Mouse (Mus musculus): ENCODE measurements around the gene Gpr153. TPM values are rescaled to one million over a fixed set of nuclear protein-coding genes. Genes with fewer than 3 reads are reported as not detected.
A peak's percentile ranks its signal among the peaks of the same experiment; 100 is the strongest.

Gpr153 gene
- total RNA-seq, 1 experiment from 2014 or later, result 3.6 TPM

GRCm38 (mm10) chr4:152315498-152316213 lies 41.6 kb downstream of the Gpr153 start:
- DNase-seq, result no peak

GRCm38 (mm10) chr4:152317631-152318033 lies 43.6 kb downstream of the Gpr153 start:
- no peak for DNase-seq

GRCm38 (mm10) chr4:152318517-152319234 lies 44.6 kb downstream of the Gpr153 start, which contains the start of gene Rnf207:
TSS of gene Rnf207 (minus strand) at chr4:152318993.
- DNase-seq, result peak; percentile 70

GRCm38 (mm10) chr4:152321464-152321863 lies 47.4 kb downstream of the Gpr153 start:
- no peak for DNase-seq

GRCm38 (mm10) chr4:152324641-152325562 lies 50.9 kb downstream of the Gpr153 start:
- no peak for DNase-seq

GRCm38 (mm10) chr4:152325574-152326411 lies 51.8 kb downstream of the Gpr153 start, which contains the start of gene Rpl22:
TSS of gene Rpl22 (plus strand) at chr4:152325742.
- peak; percentile 88 for DNase-seq

GRCm38 (mm10) chr4:152326543-152326942 lies 52.5 kb downstream of the Gpr153 start:
- DNase-seq, result no peak

GRCm38 (mm10) chr4:152328691-152329090 lies 54.7 kb downstream of the Gpr153 start:
- peak; percentile 61 for DNase-seq

- DNase-seq, result peak; percentile 69
Measured at GRCm38 (mm10) chr4:152332952-152333351, 58.9 kb downstream of the Gpr153 start.

GRCm38 (mm10) chr4:152333587-152333986 lies 59.6 kb downstream of the Gpr153 start:
- no peak for DNase-seq

Other genes starting within 250 kb of the Gpr153 start
- gene Zbtb48, start 246.6 kb upstream of the Gpr153 start, total RNA-seq (2021), result 11.0 and 11.6 TPM in 2 replicates
- 0.09 TPM in 1 of 2 replicates, not detected in the other for gene Tas1r1, start 235.7 kb upstream of the Gpr153 start, total RNA-seq (2021)
- 26.6 and 29.1 TPM in 2 replicates for gene Nol9, start 234.9 kb upstream of the Gpr153 start, total RNA-seq (2021)
- gene Plekhg5, start 201.7 kb upstream of the Gpr153 start, total RNA-seq (2021), result 12.9 and 15.6 TPM in 2 replicates
- gene Tnfrsf25, start 158.3 kb upstream of the Gpr153 start, total RNA-seq (2021), result 1.5 and 2.0 TPM in 2 replicates
- gene Espn, start 121.9 kb upstream of the Gpr153 start, total RNA-seq (2021), result 1.2 TPM in 2 replicates
- not detected in 2 replicates for gene Hes2, start 115.4 kb upstream of the Gpr153 start, total RNA-seq (2021)
- gene Acot7, start 96.1 kb upstream of the Gpr153 start, total RNA-seq (2021), result 34.6 and 39.9 TPM in 2 replicates
- gene Hes3, start 17.4 kb downstream of the Gpr153 start, total RNA-seq (2021), result not detected in 2 replicates
- gene Icmt, start 23.0 kb downstream of the Gpr153 start, total RNA-seq (2021), result 44.9 and 48.7 TPM in 2 replicates
- 1.1 TPM in 1 of 2 replicates, not detected in the other for gene Rnf207, start 44.8 kb downstream of the Gpr153 start, total RNA-seq (2021)
- gene Rpl22, start 51.5 kb downstream of the Gpr153 start, total RNA-seq (2021), result 458 and 532 TPM in 2 replicates
- gene Chd5, start 64.4 kb downstream of the Gpr153 start, total RNA-seq (2021), result 4.2 and 9.5 TPM in 2 replicates
- 2.7 and 4.1 TPM in 2 replicates for gene Nphp4, start 202.5 kb downstream of the Gpr153 start, total RNA-seq (2021)
- 4.4 and 8.4 TPM in 2 replicates for gene Kcnab2, start 203.6 kb downstream of the Gpr153 start, total RNA-seq (2021)

Data from adrenal gland, postnatal 25 days (tissue).